8 mouse cellular contexts compared by ENCODE assay signal in the genomic region with DNA sequence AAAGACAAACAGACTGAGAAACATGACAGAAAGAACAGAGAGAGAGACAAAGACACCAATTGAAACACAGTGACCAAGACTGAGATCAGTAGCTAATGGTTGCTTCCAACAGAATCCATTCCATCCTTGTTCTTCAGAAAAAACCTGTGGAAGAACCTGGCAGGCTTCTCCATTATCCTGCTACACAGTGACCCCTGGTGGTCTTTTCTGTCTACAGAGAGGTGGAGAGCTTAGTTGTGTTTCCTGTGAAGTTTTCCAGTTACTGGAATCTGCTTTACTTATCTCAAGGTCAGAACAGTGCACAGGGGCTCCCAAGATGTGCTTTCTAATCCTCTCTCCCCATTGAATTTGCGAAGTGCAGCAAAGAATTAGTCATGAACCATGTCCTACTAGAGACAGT.
A peak's percentile ranks its signal among the peaks of the same experiment; 100 is the strongest.
DNase-seq lines count a peak whose midpoint lies in the region; ATAC-seq and TF ChIP-seq lines count a peak whose summit lies in the region.
"Had no signal": no experiment of that assay in that cellular context is flagged by ENCODE, and none has a peak within 500 bp of the region (broad histone marks: within the 10 kb centered on the region; RNA-seq: fewer than 3 reads in every experiment).

No protein-coding gene starts in this region.

- no peak overlapping the region for H3K27ac ChIP-seq in kidney, embryonic 16.5 days (ENCODE audit: low read length)
- H3K27ac ChIP-seq in MEL (ENCODE audit: control insufficient read depth, low read depth, low read length): no peak overlapping the region
- H3K27ac ChIP-seq: embryonic facial prominence, embryonic 13.5 days had no signal

- peak; percentile 40 for TF ChIP-seq RAD21 in MEL (IDR thresholded peaks at IDR 0.05; ENCODE audit: low read depth, low read length)

- TF ChIP-seq CTCF in MEL (IDR thresholded peaks at IDR 0.05 in 2 of 3, conservative IDR thresholded peaks at IDR 0.05 in 1 of 3; ENCODE audit: control insufficient read depth in 1 of 3, insufficient read depth in 1 of 3, low read depth in 2 of 3, low read length in 3 of 3, poor library complexity in 1 of 3, severe bottlenecking in 1 of 3): peak; percentile 12 to 35 (median 19); a peak in 2 of 6 replicates

- no peak overlapping the region for H3K4me2 ChIP-seq in kidney, embryonic 16.5 days (replicated peaks; ENCODE audit: low read depth, low read length)
- H3K4me2 ChIP-seq: embryonic facial prominence, embryonic 13.5 days had no signal

- TF ChIP-seq POLR2A in MEL (IDR thresholded peaks at IDR 0.05; ENCODE audit: control insufficient read depth in 1 of 2, insufficient read depth in 1 of 2, low read depth in 1 of 2, low read length in 2 of 2, poor library complexity in 1 of 2): no peak

- H3K4me3 ChIP-seq in kidney, embryonic 16.5 days (ENCODE audit: low read length): no peak overlapping the region
- H3K4me3 ChIP-seq in MEL (ENCODE audit: control insufficient read depth in 1 of 2, insufficient read depth in 1 of 2, low read depth in 2 of 2, low read length in 2 of 2): no peak overlapping the region
- H3K4me3 ChIP-seq: embryonic facial prominence, embryonic 13.5 days had no signal

- no peak overlapping the region for H3K9ac ChIP-seq in kidney, embryonic 16.5 days (replicated peaks; ENCODE audit: low read length)
- H3K9ac ChIP-seq in MEL (ENCODE audit: control insufficient read depth, low read depth, low read length, poor library complexity, severe bottlenecking): no peak overlapping the region
- H3K9ac ChIP-seq: embryonic facial prominence, embryonic 13.5 days had no signal

- 0 out of 2 replicates have a peak, but pooled peaks cover 2% of the 10 kb centered on the region for H3K4me1 ChIP-seq in kidney, embryonic 16.5 days (ENCODE audit: insufficient read depth, low read length)
- H3K4me1 ChIP-seq in MEL (ENCODE audit: control insufficient read depth in 1 of 2, insufficient read depth in 2 of 2, low read length in 2 of 2): no peaks in the 10 kb centered on the region
- H3K4me1 ChIP-seq: embryonic facial prominence, embryonic 13.5 days had no signal

- no peaks in the 10 kb centered on the region for H3K36me3 ChIP-seq in kidney, embryonic 16.5 days (ENCODE audit: insufficient read depth, low read length)
- H3K36me3 ChIP-seq in MEL (ENCODE audit: control insufficient read depth in 1 of 2, insufficient read depth in 2 of 2, low read length in 2 of 2): no peaks in the 10 kb centered on the region
- H3K36me3 ChIP-seq: embryonic facial prominence, embryonic 13.5 days had no signal

- no peaks in the 10 kb centered on the region for H3K9me3 ChIP-seq in kidney, embryonic 16.5 days (ENCODE audit: low read length)
- H3K9me3 ChIP-seq in MEL (replicated peaks; ENCODE audit: insufficient read depth, low read length): no peaks in the 10 kb centered on the region
- H3K9me3 ChIP-seq: embryonic facial prominence, embryonic 13.5 days had no signal

- 68% methylated on average over 1 of the region's 1 CpGs for WGBS in kidney, embryonic 16.5 days

- H3K79me2 ChIP-seq in MEL (ENCODE audit: control insufficient read depth, insufficient read depth, low read length, poor library complexity): no peaks in the 10 kb centered on the region

- TF ChIP-seq EP300 in MEL (IDR thresholded peaks at IDR 0.05; ENCODE audit: low read depth in 1 of 2, low read length in 2 of 2): no peak

- H3K27me3 ChIP-seq in kidney, embryonic 16.5 days (ENCODE audit: insufficient read depth, low read length): no peaks in the 10 kb centered on the region
- H3K27me3 ChIP-seq in MEL (ENCODE audit: control insufficient read depth in 1 of 2, insufficient read depth in 2 of 2, low read length in 2 of 2): no peaks in the 10 kb centered on the region
- H3K27me3 ChIP-seq: embryonic facial prominence, embryonic 13.5 days had no signal

- no peak for ATAC-seq in kidney, embryonic 16.5 days (ENCODE audit: low FRiP score, low TSS enrichment)
- ATAC-seq in megakaryocyte progenitor cell, adult 5-6 weeks (replicated peaks; ENCODE audit: poor library complexity): peak; percentile 68
- ATAC-seq in megakaryocyte-erythroid progenitor cell, adult 5-6 weeks (replicated peaks; ENCODE audit: low FRiP score, low TSS enrichment, poor library complexity, severe bottlenecking): no peak

- peak; percentile 2 to 42 for DNase-seq in kidney, adult 8-10 months
- DNase-seq in MEL (ENCODE audit: low read depth, low spot score): peak; percentile 16
- peak; percentile 72 for DNase-seq in adrenal gland, postnatal 14 days
- DNase-seq in heart, postnatal 4 days: peak; percentile 67

TF ChIP-seq in MEL, 35 proteins besides CTCF, POLR2A, EP300 and RAD21:
- peak; percentile 8; the same call in 1 of the 2 replicates for TF ChIP-seq ZC3H11A (IDR thresholded peaks at IDR 0.05; ENCODE audit: low read depth, low read length)
- TF ChIP-seq SMC3 (IDR thresholded peaks at IDR 0.05; ENCODE audit: low read depth, low read length): peak; percentile 50
- TF ChIP-seq UBTF (IDR thresholded peaks at IDR 0.05; ENCODE audit: borderline replicate concordance, insufficient read depth, low read depth, low read length): no peak

Comparison
In these comparisons a context has a peak if more than half of its experiments do, and no peak if none do; other contexts are left out.
1. DNase-seq: peak in every context shown above with its lines; median percentile 72 in adrenal gland, postnatal 14 days; 67 in heart, postnatal 4 days; 22 in kidney, adult 8-10 months; 16 in MEL.